Mouse (Mus musculus) midbrain, embryonic 16.5 days (tissue): ENCODE data around the gene Def6. TPM values are rescaled to one million over a fixed set of nuclear protein-coding genes. Genes with fewer than 3 reads are reported as not detected.

Experiments
- ATAC-seq: fragments of 200-750 bp; cut with Nextera tagmentation; 2 replicates; pipeline ENCODE4 v1.8.0; 2017; ENCODE audit warnings: moderate TSS enrichment
- H3K27ac ChIP-seq: fragments of 300-500 bp; sonication (generic); 2 replicates; pipeline ENCODE4 v1.5.1; 2014; ENCODE audit warnings: mild to moderate bottlenecking, low read length, mixed read lengths
- H3K27me3 ChIP-seq: fragments of 300-500 bp; sonication (generic); 2 replicates; pipeline ENCODE4 v1.6.1; 2014; ENCODE audit warnings: low read depth, low read length, mixed read lengths; ENCODE audit not compliant: control insufficient read depth, insufficient read depth
- H3K36me3 ChIP-seq: fragments of 300-500 bp; sonication (generic); 2 replicates; pipeline ENCODE4 v1.6.1; 2014; ENCODE audit warnings: mild to moderate bottlenecking, low read length, moderate library complexity, mixed read lengths; ENCODE audit not compliant: control insufficient read depth, insufficient read depth
- H3K4me1 ChIP-seq: fragments of 300-500 bp; sonication (generic); 2 replicates; pipeline ENCODE4 v1.6.1; 2014; ENCODE audit warnings: mild to moderate bottlenecking, low read length, mixed read lengths; ENCODE audit not compliant: control insufficient read depth, insufficient read depth
- H3K4me2 ChIP-seq: fragments of 300-500 bp; sonication (generic); 2 replicates; pipeline ENCODE4 v1.6.1; 2014; ENCODE audit warnings: mild to moderate bottlenecking, low read length, mixed read lengths
- H3K4me3 ChIP-seq: fragments of 300-500 bp; sonication (generic); 2 replicates; pipeline ENCODE4 v1.5.1; 2014; ENCODE audit warnings: low read depth, mild to moderate bottlenecking, low read length, moderate library complexity, mixed read lengths
- H3K9ac ChIP-seq: fragments of 300-500 bp; sonication (generic); 2 replicates; pipeline ENCODE4 v1.6.1; 2014; ENCODE audit warnings: low read depth, low read length, mixed read lengths
- H3K9me3 ChIP-seq: fragments of 300-500 bp; sonication (generic); replicated peaks from 2 replicates; pipeline ENCODE4 v1.6.1; 2014; ENCODE audit warnings: mild to moderate bottlenecking, low read length, mixed read lengths; ENCODE audit not compliant: control insufficient read depth, poor library complexity, severe bottlenecking
- WGBS: fragments of 180-500 bp; shearing (Covaris S2); extraction: QIAGEN DNeasy Blood & Tissue Kit; methylation state at CpG from one replicate; pipeline ENCODE4 v1.1.7; 2014; 5-methylcytosine and 5-hydroxymethylcytosine counted together
- polyA plus RNA-seq: library from polyadenylated mRNA; unstranded; fragments of >200 nt; fragmentation: Nextera tagmentation; extraction: Ambion mirVana; gene quantifications from 2 replicates; pipeline ENCODE4 v1.2.1, GENCODE M21; 2015

The Def6 gene
- polyA plus RNA-seq, 1 experiment from 2014 or later, result 6.8 TPM

GRCm38 (mm10) chr17:28256651-28257328 is 49.2 kb downstream of the Def6 start:
- WGBS, result 86% methylated on average over 13 of the region's 13 CpGs
- H3K27ac ChIP-seq, result no peak overlapping the region

GRCm38 (mm10) chr17:28258325-28258724 is 50.7 kb downstream of the Def6 start:
- H3K4me1 ChIP-seq, result peaks cover 8% of the 10 kb centered on the region
- H3K27ac ChIP-seq, result no peak overlapping the region
- no peak overlapping the region for H3K9ac ChIP-seq
- H3K27me3 ChIP-seq, result no peaks in the 10 kb centered on the region
- H3K9me3 ChIP-seq, result no peaks in the 10 kb centered on the region
- no peak for ATAC-seq
- H3K4me2 ChIP-seq, result no peak overlapping the region
- H3K4me3 ChIP-seq, result no peak overlapping the region
- no peaks in the 10 kb centered on the region for H3K36me3 ChIP-seq
- WGBS, result 84% methylated on average over 9 of the region's 9 CpGs

More at GRCm38 (mm10) chr17:28256651-28257328, 49.2 kb downstream of the Def6 start:
- H3K4me3 ChIP-seq, result no peak overlapping the region
- no peaks in the 10 kb centered on the region for H3K9me3 ChIP-seq
- H3K4me1 ChIP-seq, result peaks cover 8% of the 10 kb centered on the region
- H3K9ac ChIP-seq, result no peak overlapping the region
- H3K36me3 ChIP-seq, result no peaks in the 10 kb centered on the region
- no peak for ATAC-seq
- no peaks in the 10 kb centered on the region for H3K27me3 ChIP-seq
- no peak overlapping the region for H3K4me2 ChIP-seq

- Histone ChIP-seq H3K4me3 (no peak overlapping the region), H3K27me3 (no peaks in the 10 kb centered on the region), H3K36me3 (no peaks in the 10 kb centered on the region), H3K27ac (no peak overlapping the region), H3K4me1 (peaks cover 6% of the 10 kb centered on the region), H3K9ac (no peak overlapping the region), H3K4me2 (no peak overlapping the region), H3K9me3 (no peaks in the 10 kb centered on the region)
- 75% methylated on average over 16 of the region's 16 CpGs for WGBS
- ATAC-seq, result no peak
Measured at GRCm38 (mm10) chr17:28259890-28260542, 52.4 kb downstream of the Def6 start.

DNA sequence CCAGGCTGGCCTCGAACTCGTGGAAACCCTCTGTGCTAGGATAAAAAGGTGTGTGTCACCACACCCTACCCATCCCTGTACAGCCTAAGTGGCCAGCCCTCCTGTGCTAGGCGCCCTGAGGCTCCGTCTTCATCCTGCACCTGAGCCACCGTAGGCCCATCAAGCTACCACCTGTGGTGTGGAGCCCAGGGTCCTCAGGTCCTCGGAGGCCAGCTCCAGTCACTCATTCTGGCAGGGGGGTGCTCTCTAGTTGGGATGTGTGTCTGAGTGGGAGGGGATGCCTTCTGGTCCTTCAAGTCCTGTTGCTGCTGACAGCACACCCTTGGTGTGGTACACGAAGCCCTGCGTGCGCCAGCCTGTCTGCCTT is 52.9 kb downstream of the Def6 start:
- peaks cover 4% of the 10 kb centered on the region for H3K4me1 ChIP-seq
- no peak overlapping the region for H3K27ac ChIP-seq
- H3K4me3 ChIP-seq, result no peak overlapping the region
- 81% methylated on average over 9 of the region's 9 CpGs for WGBS
- no peak overlapping the region for H3K4me2 ChIP-seq
- no peak for ATAC-seq
- H3K9me3 ChIP-seq, result no peaks in the 10 kb centered on the region
- no peaks in the 10 kb centered on the region for H3K36me3 ChIP-seq
- no peaks in the 10 kb centered on the region for H3K27me3 ChIP-seq
- H3K9ac ChIP-seq, result no peak overlapping the region

- no peak overlapping the region for H3K4me3 ChIP-seq
- WGBS, result 79% methylated on average over 11 of the region's 11 CpGs
- no peaks in the 10 kb centered on the region for H3K4me1 ChIP-seq
- H3K9me3 ChIP-seq, result no peaks in the 10 kb centered on the region
- no peaks in the 10 kb centered on the region for H3K27me3 ChIP-seq
- ATAC-seq, result no peak
- no peaks in the 10 kb centered on the region for H3K36me3 ChIP-seq
- H3K4me2 ChIP-seq, result no peak overlapping the region
- no peak overlapping the region for H3K9ac ChIP-seq
- no peak overlapping the region for H3K27ac ChIP-seq
Measured at GRCm38 (mm10) chr17:28261795-28262194, 54.2 kb downstream of the Def6 start.

GRCm38 (mm10) chr17:28263181-28263894 is 55.8 kb downstream of the Def6 start:
- H3K27ac ChIP-seq, result no peak overlapping the region
- no peaks in the 10 kb centered on the region for H3K36me3 ChIP-seq
- WGBS, result 69% methylated on average over 13 of the region's 13 CpGs
- no peaks in the 10 kb centered on the region for H3K27me3 ChIP-seq
- H3K9me3 ChIP-seq, result no peaks in the 10 kb centered on the region
- no peaks in the 10 kb centered on the region for H3K4me1 ChIP-seq
- no peak overlapping the region for H3K9ac ChIP-seq
- H3K4me2 ChIP-seq, result no peak overlapping the region
- H3K4me3 ChIP-seq, result no peak overlapping the region
- no peak for ATAC-seq

- Histone ChIP-seq H3K4me1 (no peaks in the 10 kb centered on the region), H3K27ac (no peak overlapping the region), H3K9me3 (no peaks in the 10 kb centered on the region), H3K27me3 (no peaks in the 10 kb centered on the region), H3K36me3 (no peaks in the 10 kb centered on the region), H3K9ac (no peak overlapping the region), H3K4me2 (no peak overlapping the region), H3K4me3 (no peak overlapping the region)
- ATAC-seq, result no peak
- WGBS, result 93% methylated on average over 5 of the region's 5 CpGs
Measured at GRCm38 (mm10) chr17:28267251-28267650, 59.7 kb downstream of the Def6 start.

DNA sequence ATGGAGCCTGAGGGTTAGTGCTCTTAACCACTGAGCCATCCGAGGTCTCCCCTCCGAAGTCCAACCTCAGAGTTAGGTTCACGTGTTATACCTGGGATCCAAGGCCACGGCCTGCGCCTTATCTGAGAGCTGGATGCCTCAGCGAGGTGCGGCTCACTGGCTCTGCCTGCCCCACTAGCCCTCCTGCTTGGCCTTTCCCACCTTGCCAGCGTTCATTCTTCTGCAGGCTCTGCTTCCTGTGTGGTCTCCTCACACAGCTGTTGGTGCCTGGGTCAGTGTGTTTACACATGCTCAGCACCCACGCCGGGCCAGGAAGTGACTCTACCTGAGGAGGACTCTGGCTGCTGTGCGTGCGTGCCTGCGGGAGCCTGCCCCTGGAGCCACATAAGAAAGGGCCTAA is 62.6 kb downstream of the Def6 start:
- no peak overlapping the region for H3K4me2 ChIP-seq
- no peaks in the 10 kb centered on the region for H3K27me3 ChIP-seq
- H3K9me3 ChIP-seq, result no peaks in the 10 kb centered on the region
- no peaks in the 10 kb centered on the region for H3K4me1 ChIP-seq
- H3K9ac ChIP-seq, result no peak overlapping the region
- H3K36me3 ChIP-seq, result no peaks in the 10 kb centered on the region
- no peak for ATAC-seq
- H3K4me3 ChIP-seq, result no peak overlapping the region
- WGBS, result 88% methylated on average over 13 of the region's 13 CpGs
- no peak overlapping the region for H3K27ac ChIP-seq
